Mouse (Mus musculus): ENCODE measurements around the gene Gpank1. TPM values are rescaled to one million over a fixed set of nuclear protein-coding genes. Genes with fewer than 3 reads are reported as not detected.

Gene Gpank1
- total RNA-seq, 2 experiments from 2014 or later, result 8.0 to 9.6 TPM

DNA sequence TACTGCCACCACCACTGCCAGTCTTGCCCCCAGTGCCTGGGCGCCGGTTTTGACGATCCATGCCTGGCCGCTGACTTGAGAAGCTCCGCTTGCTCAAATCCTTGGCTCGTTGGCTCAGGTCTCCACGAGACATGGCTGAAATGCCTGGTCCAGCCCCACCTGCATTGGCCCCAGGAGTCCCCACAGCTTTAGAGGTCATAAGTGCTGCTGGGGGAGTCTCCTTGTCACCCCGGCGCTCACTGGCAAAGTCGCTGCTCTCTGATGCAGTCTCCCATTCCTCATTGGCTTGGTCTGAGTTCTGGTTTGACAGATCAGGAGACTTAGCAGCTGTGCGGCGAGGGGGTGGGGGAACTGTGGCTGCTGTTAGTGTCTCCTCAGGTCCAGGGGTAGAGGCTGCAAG lies 34.2 kb downstream of the Gpank1 start:
- DNase-seq, result no peak
- intact Hi-C loops (cut with DNase I), result no loop called here

DNA sequence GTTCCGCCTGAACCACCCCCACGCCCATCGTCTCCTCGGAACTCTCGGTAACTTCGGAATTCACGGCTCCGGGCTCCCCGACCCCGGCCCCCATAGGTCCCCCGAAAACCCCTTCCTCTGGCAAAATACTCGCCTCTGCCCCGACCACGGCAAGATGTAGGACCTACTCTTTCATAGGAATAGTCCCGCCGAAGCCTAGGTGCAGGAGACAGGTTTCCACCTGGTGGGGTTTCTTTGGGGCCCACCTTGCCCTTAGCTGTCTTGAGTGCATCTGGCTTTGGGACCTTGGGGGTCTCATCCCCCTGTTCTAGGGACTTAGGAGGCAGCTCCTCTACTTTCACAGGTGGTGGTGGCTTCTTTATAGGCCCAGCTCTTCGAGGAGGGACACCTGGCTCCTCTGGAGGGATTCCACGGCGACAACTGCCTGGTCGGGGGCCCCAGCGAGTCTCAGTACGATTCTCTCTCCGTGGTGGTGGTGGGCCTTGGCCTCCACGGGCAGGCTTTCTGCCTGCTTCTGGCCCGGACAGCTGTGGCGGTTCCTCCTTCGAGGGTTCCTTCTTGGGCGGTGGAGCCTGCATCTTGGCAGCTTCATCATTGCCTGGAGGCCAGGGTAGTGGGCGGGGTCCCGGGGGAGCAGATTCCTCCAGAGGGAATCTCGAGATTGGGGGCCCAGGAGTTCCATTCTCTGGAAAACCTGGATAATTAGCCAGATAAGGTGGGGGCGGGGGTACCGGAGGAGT lies 35.4 kb downstream of the Gpank1 start:
- DNase-seq, result no peak
- intact Hi-C loops (cut with DNase I), result no loop called here

DNA sequence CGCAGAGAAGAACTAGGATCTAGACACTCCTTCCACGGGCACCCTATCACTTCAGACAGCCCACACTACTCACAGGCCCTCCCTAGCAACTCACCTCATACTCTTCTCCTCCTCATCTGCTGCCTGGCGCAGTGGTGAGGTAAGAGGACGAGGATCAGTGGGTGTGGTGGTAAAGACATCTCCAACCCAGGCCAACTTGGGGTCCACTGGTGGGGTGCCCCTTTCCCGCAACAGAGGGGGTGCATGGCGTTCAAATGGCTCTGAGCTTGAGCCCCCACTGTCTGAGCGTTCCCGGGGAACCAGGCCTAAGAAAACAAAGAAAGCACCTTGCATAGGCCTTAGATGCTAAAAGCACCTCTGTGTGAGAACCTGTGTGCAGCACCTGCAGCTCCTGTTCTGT lies 36.0 kb downstream of the Gpank1 start:
- intact Hi-C loops (cut with DNase I), result no loop called here
- no peak for DNase-seq

DNA sequence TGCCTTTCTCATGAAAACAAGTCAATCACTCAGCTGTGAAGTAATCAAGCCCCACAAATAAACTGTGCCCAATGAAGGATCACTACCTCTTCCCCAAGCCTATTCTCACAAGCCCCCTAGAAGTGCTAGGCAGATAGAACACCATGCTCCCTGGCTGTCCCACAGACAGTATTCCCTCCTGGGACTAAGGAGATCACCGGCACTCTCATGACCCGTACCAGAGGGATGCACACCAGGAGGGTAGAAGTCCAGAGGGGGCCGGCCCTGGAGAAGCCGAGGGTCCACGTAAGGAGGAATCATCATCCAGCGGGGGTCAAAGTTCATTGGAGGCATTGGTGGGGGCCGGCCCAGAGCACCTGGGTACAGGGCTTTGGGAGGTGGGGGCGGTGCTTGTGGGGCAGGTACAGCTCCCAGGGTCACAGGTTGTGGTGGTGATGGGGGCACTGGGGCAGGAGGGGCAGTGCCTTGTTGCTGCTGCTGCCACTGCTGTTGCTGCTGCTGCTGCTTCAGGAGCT lies 36.5 kb downstream of the Gpank1 start:
- intact Hi-C loops (cut with DNase I), result no loop called here
- DNase-seq, result no peak

DNA sequence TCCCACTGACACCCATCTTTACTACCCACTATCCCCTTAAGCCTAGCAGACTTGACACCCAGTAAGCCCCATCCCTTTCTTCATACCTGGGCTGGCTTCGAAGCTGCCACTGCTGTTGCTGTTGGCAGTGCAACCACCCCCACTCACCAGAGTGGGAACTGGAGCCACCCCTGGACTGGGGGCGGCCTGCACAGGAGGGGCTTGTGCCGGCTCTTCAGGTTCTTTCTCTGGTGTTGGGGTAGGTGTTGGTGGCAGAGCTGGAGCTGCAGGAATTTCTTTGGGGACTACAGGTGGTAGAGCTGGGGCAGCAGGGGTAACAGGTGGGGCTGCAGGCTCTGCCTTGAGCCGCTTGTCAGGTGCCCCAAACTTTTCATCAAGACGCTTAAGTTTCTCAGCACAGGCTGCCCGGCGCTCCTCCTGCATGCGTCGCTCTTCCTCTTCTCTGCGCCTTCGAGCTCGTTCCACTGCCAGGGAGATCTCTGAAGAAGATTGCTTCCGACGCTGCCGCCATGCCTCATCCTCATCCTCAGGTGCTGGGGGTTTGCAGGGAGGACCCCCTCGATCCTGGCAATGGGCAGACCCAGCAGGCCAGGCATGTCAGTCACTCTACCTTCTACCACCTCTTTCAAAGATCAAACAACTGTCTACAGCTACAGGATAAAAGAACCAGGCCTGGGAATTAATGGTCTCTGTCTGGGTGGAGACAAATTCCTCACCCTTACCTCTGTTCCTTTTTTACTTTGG lies 37.8 kb downstream of the Gpank1 start:
- no peak for DNase-seq
- intact Hi-C loops (cut with DNase I), result no loop called here

DNA sequence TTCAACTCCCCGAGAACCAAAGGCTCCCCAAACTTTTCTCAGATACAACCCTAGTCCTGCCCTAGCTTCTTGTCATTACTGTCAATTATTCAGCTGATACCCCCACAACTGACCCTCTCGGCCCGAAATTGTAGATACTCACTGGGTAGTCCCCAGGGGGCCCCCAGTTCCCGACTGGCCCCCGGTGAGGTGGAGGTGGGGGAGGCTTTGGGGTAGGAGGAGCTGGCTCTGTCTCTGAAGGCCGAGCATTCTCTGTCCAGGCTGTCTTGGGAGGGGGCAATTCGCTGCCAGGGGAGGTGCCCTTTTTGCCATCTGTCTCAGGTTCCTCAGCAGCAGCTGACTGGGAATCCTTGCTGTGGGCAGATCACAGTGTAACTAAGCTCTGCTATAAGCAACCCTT lies 38.4 kb downstream of the Gpank1 start:
- DNase-seq, result no peak
- intact Hi-C loops (cut with DNase I), result loop anchor here (2.0 to 5.0 kb wide), 2 partner anchors 23 to 32 kb away; partner anchors contain the start of gene D17H6S53E

DNA sequence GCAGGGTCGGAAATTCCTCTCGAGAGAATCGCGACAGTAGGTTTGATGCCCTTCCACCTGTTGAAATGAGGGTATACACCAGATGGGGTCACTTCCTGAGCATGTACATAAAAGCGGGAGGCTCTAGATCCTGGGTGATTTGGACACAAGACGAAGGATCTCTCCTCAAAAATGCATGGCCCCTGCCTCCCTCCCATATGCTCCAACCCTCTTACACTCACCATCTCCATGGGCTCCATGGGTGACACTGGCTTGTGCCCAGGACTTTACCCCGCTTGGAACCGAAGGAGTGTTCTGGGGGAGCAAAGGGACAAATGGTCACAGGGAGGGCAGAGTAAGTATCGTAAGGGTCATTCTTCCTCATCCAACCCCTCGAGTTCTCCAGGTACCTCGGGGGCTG lies 40.2 kb downstream of the Gpank1 start:
- no peak for DNase-seq
- intact Hi-C loops (cut with DNase I), result loop anchor here (2.0 to 5.0 kb wide), 2 partner anchors 25 to 34 kb away; partner anchors contain the start of gene D17H6S53E

DNA sequence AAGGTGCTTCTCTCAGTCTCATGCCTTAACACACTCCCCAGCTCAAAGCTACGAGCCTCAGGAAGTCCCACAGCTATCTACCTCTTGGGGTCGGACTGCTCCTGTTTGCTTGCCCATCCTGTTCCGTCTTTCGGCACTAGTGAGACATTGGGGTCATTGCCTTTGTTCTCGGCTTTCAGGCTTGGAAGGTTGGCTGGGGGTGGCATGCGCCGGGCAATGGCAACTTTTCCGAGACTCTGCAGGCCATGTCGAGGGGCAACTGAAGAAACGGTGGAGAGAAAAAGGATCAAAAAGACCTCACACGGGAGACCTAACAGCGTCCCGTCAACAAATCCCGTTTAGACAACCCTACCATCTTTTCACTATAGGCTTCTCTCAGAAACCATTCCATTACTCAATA lies 40.9 kb downstream of the Gpank1 start:
- intact Hi-C loops (cut with DNase I), result loop anchor here (5.0 kb wide), 1 partner anchor 35 kb away; the partner anchor contains the start of gene D17H6S53E

DNA sequence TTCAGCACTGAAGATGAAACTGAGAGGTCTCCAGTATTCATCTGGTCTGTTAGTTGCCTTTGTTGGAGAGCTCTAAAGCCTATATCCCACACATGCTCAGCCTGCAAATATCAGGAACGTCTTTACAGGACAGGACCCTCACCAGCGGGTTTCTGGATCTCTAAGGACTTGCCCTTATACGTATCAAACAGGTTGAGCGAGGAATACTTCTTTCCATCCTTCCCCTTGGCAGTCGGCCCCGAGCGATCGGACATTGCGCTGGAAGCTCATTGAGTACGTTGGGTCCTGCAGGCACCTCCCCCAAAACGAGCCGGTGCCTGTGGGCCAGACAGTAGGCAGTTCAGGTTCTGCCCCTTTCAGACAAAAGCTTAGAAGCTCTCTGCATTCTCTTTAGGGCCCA lies 41.5 kb downstream of the Gpank1 start:
- intact Hi-C loops (cut with DNase I), result loop anchor here (5.0 kb wide), 1 partner anchor 35 kb away; the partner anchor contains the start of gene D17H6S53E
- DNase-seq, result peak in 1 of 2 experiments; percentile 38

More for the DNA sequence above, 40.9 kb downstream of the Gpank1 start:
- no peak for DNase-seq

DNA sequence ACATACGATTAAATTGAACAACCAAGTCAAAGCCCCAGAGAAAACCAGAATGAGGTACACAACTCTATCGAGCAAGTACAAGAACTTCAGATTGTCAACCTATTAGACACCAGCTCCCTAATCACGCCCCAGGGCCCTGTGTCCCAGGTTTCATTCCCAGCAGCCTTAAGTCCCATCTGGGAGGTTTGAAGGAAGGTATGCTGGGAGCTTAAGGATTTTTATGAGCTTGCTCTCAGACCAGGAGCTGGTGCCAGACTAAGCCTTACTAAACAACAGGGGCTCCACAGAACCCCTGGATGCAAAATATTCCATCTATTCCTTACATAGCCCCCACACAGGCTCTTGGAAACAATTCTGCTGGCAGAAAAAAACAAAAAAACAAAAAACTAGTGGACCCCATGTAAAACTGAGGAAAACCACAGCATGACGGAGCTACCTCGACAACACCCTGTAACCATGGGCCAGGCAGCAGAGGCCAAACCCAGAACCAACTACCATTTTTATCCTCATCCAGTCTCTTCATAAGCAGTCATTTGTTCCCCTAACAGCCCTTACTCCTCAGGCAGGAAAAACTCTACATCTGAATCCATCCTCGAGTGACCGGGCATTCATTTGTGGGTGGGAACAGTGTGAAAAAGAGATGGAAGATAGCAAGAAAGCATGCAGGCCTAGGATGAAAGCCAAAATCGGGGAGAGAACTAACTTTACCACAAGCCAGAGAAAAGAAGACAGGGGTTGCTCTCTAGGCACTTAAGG lies 42.2 kb downstream of the Gpank1 start:
- intact Hi-C loops (cut with DNase I), result loop anchor here (5.0 kb wide), 1 partner anchor 36 kb away; the partner anchor contains the start of gene D17H6S53E
- no peak for DNase-seq

DNA sequence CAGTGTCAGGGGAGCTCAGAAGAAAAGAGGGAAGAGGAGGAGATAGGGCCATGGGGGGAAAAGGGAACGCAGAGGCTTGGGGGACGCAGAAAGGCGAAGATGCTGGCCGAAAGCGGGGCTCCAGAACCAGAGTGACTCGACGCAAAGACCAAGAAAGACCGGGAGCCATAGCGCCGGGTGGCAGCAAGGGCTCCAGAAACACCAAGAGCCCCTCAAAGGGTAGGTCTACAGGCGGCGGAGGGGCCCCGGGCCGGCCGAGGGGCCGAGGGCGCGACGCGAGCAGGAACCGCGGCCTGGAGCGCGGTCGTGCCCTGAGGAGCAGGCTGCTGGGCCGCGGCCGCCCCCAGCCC lies 42.9 kb downstream of the Gpank1 start:
- no peak for DNase-seq
- intact Hi-C loops (cut with DNase I), result loop anchor here (5.0 kb wide), 1 partner anchor 37 kb away; the partner anchor contains the start of gene D17H6S53E

DNA sequence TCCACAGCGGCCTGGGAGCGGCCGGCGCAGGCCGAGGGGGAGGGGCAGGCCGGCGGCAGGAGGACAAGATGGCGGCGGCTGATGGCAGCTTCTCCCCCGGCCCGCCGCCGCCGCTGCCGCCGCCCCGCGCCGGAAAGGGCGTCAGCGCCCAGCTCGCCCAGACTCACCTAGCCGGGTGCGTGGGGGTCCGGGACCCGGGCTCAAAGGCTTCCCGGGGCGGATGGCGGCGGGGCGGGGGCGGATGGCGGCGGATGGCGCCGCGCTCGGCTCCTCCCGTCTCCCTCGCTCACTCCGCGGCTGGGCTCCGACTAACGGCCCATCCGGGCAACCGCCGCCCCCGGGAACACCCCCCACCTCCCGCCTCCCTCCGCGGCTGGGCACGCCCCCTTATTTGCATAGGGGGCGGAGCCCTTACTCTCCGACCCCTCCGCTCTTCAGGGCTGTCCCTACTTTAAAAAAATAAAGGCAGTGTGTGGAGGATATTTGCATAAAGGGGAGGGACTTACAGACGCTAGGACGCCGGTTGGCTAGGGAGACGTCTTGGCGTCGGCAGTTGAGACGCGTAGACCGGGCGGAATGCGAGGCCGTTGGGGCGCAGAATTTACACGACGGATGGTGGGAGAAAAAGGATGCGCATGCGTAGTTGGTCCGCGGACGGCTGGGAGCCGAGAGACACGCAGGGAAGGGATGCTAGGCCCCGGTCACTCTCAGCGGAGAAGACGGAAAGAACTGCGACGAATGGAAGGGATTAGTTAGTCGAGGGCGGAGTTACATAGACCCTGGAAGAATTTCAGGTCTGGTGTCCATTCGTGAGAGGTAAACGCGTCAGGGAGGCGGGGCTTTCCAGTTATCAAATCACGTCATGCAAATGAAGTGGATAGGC lies 43.6 kb downstream of the Gpank1 start, which contains the start of gene Prrc2a:
Gene Prrc2a (minus strand): TSS at position 330 of the 883 bp plus-strand sequence.
- intact Hi-C loops (cut with DNase I), result loop anchor here (5.0 kb wide), 1 partner anchor 38 kb away; the partner anchor contains the start of gene D17H6S53E
- peak; percentile 95 to 98 for DNase-seq

DNA sequence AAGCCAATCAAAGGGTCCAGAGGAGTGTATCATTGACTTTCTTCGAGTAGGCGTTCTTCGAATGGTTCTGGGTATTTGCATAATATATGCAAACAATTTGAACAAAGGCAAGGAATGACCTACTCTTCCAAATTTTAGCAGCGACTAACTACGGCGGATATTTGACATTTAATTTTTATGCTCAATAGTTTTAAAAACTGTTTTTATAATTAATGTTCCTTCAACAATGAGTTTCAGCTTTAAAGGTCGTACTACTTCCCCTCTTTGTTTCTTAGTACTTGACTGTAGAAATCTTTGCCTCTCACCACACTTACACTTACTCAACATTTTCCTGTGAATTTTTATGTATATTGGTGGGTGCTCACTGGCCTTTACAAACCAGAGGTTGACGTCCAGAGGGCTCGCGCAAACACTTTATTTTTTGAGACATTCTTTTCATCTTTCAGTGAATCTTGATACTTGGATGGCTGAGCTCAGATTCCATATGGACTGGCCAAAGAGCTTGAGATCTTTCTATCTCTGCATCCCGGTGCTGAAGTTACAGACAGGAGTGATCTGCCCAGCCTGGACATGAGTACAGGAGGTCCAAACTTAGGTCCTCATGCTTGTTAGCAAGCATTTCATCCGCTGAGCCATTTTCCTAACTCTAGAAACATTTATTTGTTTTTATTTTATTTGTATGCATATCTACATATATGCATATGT lies 44.3 kb downstream of the Gpank1 start:
- no peak for DNase-seq
- intact Hi-C loops (cut with DNase I), result no loop called here

DNA sequence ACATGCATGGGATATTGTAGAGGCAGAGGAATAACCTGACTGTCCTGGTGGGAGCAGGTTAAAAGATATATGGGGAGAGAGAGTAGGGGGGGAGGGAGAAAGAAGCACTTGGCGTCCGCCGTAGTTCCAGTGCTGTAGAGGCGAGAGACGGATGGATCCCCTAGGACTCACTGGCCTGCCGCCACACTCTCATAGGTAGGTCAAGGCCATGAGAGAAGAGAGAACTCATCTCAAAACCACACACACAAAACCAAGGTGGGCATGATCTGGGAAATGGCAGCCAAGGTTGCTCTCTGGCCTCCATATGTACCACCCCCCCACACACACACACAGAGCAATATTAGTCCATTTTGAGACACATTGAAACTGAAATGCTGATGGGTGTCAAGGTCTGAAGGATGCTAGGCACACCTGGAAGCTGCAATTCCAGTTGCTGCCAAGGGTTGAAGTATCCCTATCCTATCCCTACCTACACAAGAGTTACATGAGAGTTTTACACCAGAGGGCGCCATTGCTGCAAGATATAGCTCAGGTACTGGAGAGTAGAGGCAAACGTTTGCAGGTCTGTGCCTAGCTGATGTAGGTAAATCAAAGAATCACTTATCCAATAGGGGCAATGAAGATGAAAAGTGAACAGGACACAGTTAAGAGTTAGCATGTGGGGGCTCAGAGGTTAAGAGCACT lies 45.2 kb downstream of the Gpank1 start:
- DNase-seq, result peak in 1 of 2 experiments; percentile 51
- intact Hi-C loops (cut with DNase I), result no loop called here

DNA sequence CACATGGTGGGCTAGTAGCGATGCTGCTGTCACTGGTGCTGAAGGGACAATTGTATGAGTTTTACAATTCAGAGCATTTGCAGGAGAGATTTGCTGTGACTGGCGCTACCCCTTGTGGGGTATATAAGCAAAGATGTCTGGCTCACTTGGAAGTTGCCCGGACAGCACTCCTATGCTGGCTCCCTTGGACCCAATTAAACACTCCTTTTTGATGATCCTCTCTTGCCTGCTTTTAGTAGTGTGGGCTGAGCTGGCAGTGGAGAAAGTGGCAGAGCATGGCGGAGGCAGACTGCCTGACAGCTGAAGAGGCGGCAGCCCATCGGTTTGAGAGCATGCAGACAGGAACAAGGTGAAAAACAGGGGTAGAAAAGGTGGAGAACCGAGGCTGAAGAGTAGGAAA lies 46.5 kb downstream of the Gpank1 start:
- intact Hi-C loops (cut with DNase I), result loop anchor here (2.0 kb wide), 1 partner anchor 69 kb away; no protein-coding TSS in a partner anchor
- no peak for DNase-seq

DNA sequence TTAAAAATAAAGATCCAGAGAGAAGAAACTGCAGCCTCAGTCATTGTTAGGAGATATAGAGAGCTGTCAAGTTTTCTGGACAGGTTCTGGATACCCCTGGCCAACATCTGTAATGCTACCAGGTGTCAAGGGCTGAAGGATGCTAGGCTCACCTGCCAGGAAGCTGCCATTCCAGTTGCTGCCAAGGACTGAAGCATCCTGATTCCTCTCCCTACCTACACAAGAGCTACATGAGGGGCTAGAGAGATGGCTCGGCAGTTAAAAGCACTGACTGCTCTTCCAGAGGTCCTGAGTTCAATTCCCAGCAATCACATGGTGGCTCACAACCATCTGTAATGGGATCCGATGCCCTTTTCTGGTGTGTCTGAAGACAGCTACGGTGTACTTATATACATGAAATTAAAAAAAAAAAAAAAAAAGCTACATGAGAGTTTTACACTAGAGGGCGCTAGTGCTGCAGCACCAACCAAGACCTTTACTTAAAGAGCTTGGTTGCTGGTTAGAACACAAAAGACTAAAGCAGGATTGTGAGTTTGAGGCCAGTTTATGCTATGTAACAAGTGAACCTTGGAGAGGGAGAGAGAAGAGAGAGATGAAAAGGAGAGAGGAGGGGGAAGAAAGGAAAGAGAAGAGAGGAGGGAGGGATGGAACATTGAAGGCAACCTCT lies 47.4 kb downstream of the Gpank1 start:
- intact Hi-C loops (cut with DNase I), result loop anchor here (2.0 kb wide), 1 partner anchor 68 kb away; no protein-coding TSS in a partner anchor
- no peak for DNase-seq

DNA sequence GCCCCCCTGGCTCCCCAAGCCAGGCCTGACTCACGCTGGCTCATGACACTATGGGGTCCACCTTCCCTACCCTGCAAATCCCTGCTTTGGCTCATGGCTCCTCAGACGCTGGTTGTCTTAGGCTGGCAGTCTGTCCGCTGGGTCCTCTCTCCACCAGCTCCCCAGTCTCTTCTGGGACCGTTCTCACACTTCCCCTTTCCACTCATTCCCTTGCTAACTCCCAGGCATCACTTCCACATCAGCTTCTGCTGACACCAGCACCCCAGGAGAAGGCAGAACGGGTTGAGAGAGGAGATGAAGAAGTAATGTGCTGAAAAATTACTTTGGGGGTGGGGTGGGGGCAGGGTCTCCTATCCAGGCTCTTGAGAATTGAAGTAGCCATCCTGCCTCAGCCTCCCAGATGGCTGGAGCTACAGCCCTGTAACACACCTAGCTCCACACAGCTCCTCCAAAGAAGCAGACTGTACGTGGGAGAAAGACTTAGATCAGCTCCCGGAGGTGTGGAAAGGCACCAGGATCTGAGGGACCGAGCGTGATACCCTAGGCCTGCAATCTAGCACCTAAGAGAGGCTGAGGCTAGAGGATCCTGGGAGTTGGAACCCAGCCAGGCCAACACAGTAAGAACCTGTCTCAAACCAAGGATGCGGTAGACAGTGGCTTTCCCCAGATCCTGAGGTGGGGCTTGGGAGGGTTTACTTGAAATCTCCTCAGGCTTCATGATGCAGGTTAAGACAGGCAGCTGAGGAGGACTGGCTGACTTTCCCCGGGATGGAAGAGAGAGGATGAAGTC lies 51.4 kb downstream of the Gpank1 start:
- DNase-seq, result no peak
- intact Hi-C loops (cut with DNase I), result no loop called here

All from heart, postnatal 36 days (tissue).